In genomic region chr15:12376491-12377069, GRCm38 (mm10) we compare ENCODE assay signal across 11 mouse cellular contexts. TPM values are rescaled to one million over a fixed set of nuclear protein-coding genes. Genes with fewer than 3 reads are reported as not detected.
DNase-seq lines count a peak whose midpoint lies in the region; ATAC-seq and TF ChIP-seq lines count a peak whose summit lies in the region.
"Had no signal": no experiment of that assay in that cellular context is flagged by ENCODE, and none has a peak within 500 bp of the region (broad histone marks: within the 10 kb centered on the region; RNA-seq: fewer than 3 reads in every experiment).

No protein-coding gene starts in this region.

- no peaks in the 10 kb centered on the region for H3K27me3 ChIP-seq in kidney, postnatal 0 days (ENCODE audit: insufficient read depth, low read length)
- H3K27me3 ChIP-seq in kidney, embryonic 14.5 days (ENCODE audit: control insufficient read depth, insufficient read depth, low read length), result no peaks in the 10 kb centered on the region

- no peak overlapping the region for H3K9ac ChIP-seq in kidney, postnatal 0 days (ENCODE audit: low read depth, low read length)
- no peak overlapping the region for H3K9ac ChIP-seq in kidney, embryonic 14.5 days (ENCODE audit: low read depth, low read length)

- H3K36me3 ChIP-seq in kidney, postnatal 0 days (ENCODE audit: insufficient read depth, low read length), result no peaks in the 10 kb centered on the region
- peaks cover 11% of the 10 kb centered on the region; the same call in 1 of the 2 replicates for H3K36me3 ChIP-seq in kidney, embryonic 14.5 days (ENCODE audit: control insufficient read depth, insufficient read depth, low read length)

- H3K4me1 ChIP-seq in kidney, postnatal 0 days (replicated peaks; ENCODE audit: insufficient read depth, low read length), result peaks cover 22% of the 10 kb centered on the region
- H3K4me1 ChIP-seq in kidney, embryonic 14.5 days (ENCODE audit: control insufficient read depth, insufficient read depth, low read length), result peaks cover 17% of the 10 kb centered on the region

- intact Hi-C loops in gastrocnemius, adult 2 months (cut with DNase I), result no loop called here
- intact Hi-C loops in gastrocnemius, postnatal 36 days (cut with DNase I), result loop anchor here (5.0 kb wide), 1 partner anchor 86 kb away; no protein-coding TSS in a partner anchor

- WGBS in kidney, postnatal 0 days, result 57% methylated on average over 13 of the region's 13 CpGs
- 50% methylated on average over 13 of the region's 13 CpGs for WGBS in kidney, embryonic 14.5 days

- TF ChIP-seq CTCF in gastrocnemius, adult 2 months (IDR thresholded peaks at IDR 0.05), result no peak
- TF ChIP-seq CTCF in kidney, postnatal 0 days (IDR thresholded peaks at IDR 0.05; ENCODE audit: low read depth), result no peak

- H3K4me3 ChIP-seq in gastrocnemius, adult 2 months, result no peak overlapping the region
- H3K4me3 ChIP-seq in kidney, postnatal 0 days (replicated peaks; ENCODE audit: low read depth, low read length), result no peak overlapping the region
- H3K4me3 ChIP-seq in kidney, embryonic 14.5 days (ENCODE audit: low read length), result no peak overlapping the region

- no peak for ATAC-seq in kidney, postnatal 0 days (replicated peaks; ENCODE audit: low FRiP score, low read depth)
- ATAC-seq in kidney, embryonic 14.5 days (ENCODE audit: low FRiP score, low TSS enrichment), result no peak
- peak; percentile 19; the same call in 1 of the 2 replicates for ATAC-seq in common myeloid progenitor, adult 5-6 weeks (replicated peaks; ENCODE audit: low read depth, poor library complexity, severe bottlenecking)
- peak; percentile 21 for ATAC-seq in megakaryocyte progenitor cell, adult 5-6 weeks (replicated peaks; ENCODE audit: poor library complexity)

- H3K27ac ChIP-seq in gastrocnemius, adult 2 months, result peak overlapping the region; percentile 17; the same call in 1 of the 2 replicates
- H3K27ac ChIP-seq in kidney, postnatal 0 days, result peak overlapping the region; percentile 69
- no peak overlapping the region for H3K27ac ChIP-seq in kidney, embryonic 14.5 days (ENCODE audit: low read depth, low read length)

- no peak overlapping the region for H3K4me2 ChIP-seq in kidney, postnatal 0 days (ENCODE audit: low read length)
- H3K4me2 ChIP-seq in kidney, embryonic 14.5 days (replicated peaks; ENCODE audit: low read depth, low read length), result no peak overlapping the region

- DNase-seq in gastrocnemius, adult 2 months, result no peak
- no peak for DNase-seq in gastrocnemius, postnatal 36 days
- no peak for DNase-seq in kidney, postnatal 0 days (ENCODE audit: low spot score)
- DNase-seq in frontal cortex, postnatal 14 days (ENCODE audit: low spot score in 2 of 2), result no peak
- no peak for DNase-seq in embryo, embryonic 11 days
- DNase-seq: cerebellum, adult 2 months; gastrocnemius, postnatal 10 days; kidney, postnatal 25 days had no signal

- H3K9me3 ChIP-seq in kidney, postnatal 0 days (replicated peaks; ENCODE audit: low read length), result no peaks in the 10 kb centered on the region
- no peaks in the 10 kb centered on the region for H3K9me3 ChIP-seq in kidney, embryonic 14.5 days (ENCODE audit: control insufficient read depth, low read length)

RNA-seq across cellular contexts. Expression of gene 1810049J17Rik, which starts 54.9 kb away (rescaled TPM):
- total RNA-seq in gastrocnemius, adult 2 months (2021), result not detected
- total RNA-seq in gastrocnemius, postnatal 36 days (2021), result not detected
- 0.45 and 1.9 TPM in 2 replicates for polyA plus RNA-seq in kidney, postnatal 0 days (2015; fragmentation: Nextera tagmentation; extraction: Ambion mirVana)
- polyA plus RNA-seq in kidney, embryonic 14.5 days (2014; fragmentation: Nextera tagmentation; extraction: Ambion mirVana), result 0.81 and 1.9 TPM in 2 replicates
- 1.1 TPM in 1 of 2 replicates, not detected in the other for total RNA-seq in common myeloid progenitor, adult 5-6 weeks (2017)
- total RNA-seq in megakaryocyte progenitor cell, adult 5-6 weeks (2015), result not detected in 2 replicates
- total RNA-seq in megakaryocyte progenitor cell, adult 5-6 weeks (2017), result 0.58 TPM in 1 of 2 replicates, not detected in the other
- total RNA-seq: gastrocnemius, postnatal 10 days had no signal
- polyA plus RNA-seq: cerebellum, adult 2 months had no signal

RNA-seq across cellular contexts. Expression of gene Golph3, which starts 55.3 kb away (rescaled TPM):
- 10 to 100 TPM; 77.0 to 80.0 TPM for total RNA-seq in gastrocnemius, adult 2 months (2021)
- total RNA-seq in gastrocnemius, postnatal 36 days (2021), result 10 to 100 TPM; 69.0 to 74.6 TPM
- polyA plus RNA-seq in kidney, postnatal 0 days (2015; fragmentation: Nextera tagmentation; extraction: Ambion mirVana), result 88.7 and 95.6 TPM in 2 replicates
- 78.7 and 116 TPM in 2 replicates for polyA plus RNA-seq in kidney, embryonic 14.5 days (2014; fragmentation: Nextera tagmentation; extraction: Ambion mirVana)
- 98.9 and 99.8 TPM in 2 replicates for total RNA-seq in common myeloid progenitor, adult 5-6 weeks (2017)
- total RNA-seq in megakaryocyte progenitor cell, adult 5-6 weeks (2015), result 110 and 118 TPM in 2 replicates
- 86.6 and 94.4 TPM in 2 replicates for total RNA-seq in megakaryocyte progenitor cell, adult 5-6 weeks (2017)

Comparison
In these comparisons a context has a peak if more than half of its experiments do, and no peak if none do; other contexts are left out.
1. ATAC-seq: peak in common myeloid progenitor, adult 5-6 weeks (single experiment) and megakaryocyte progenitor cell, adult 5-6 weeks (single experiment); none in kidney, postnatal 0 days (single experiment) and kidney, embryonic 14.5 days (single experiment).